Mouse (Mus musculus) midbrain, embryonic 14.5 days (tissue): ENCODE measurements around the gene Fra10ac1. TPM values are rescaled to one million over a fixed set of nuclear protein-coding genes. Genes with fewer than 3 reads are reported as not detected.
A peak's percentile ranks its signal among the peaks of the same experiment; 100 is the strongest.

Source experiments
- ATAC-seq: fragments of 200-750 bp; cut with Nextera tagmentation; 2 replicates; pipeline ENCODE4 v1.8.0; 2017; ENCODE audit warnings: moderate number of reproducible peaks, moderate library complexity; ENCODE audit not compliant: low FRiP score, low TSS enrichment
- DNase-seq: peaks from one replicate; pipeline ENCODE4 v3.0.0-alpha.2; 2015
- H3K27ac ChIP-seq: fragments of 300-500 bp; sonication (generic); replicated peaks from 2 replicates; pipeline ENCODE4 v1.5.1; 2014; ENCODE audit warnings: mild to moderate bottlenecking, low read depth, low read length, moderate library complexity
- H3K27me3 ChIP-seq: fragments of 300-500 bp; sonication (generic); 2 replicates; pipeline ENCODE4 v1.6.1; 2014; ENCODE audit warnings: low read length, control low read depth, mixed read lengths; ENCODE audit not compliant: control insufficient read depth, insufficient read depth
- H3K36me3 ChIP-seq: fragments of 300-500 bp; sonication (generic); 2 replicates; pipeline ENCODE4 v1.6.1; 2014; ENCODE audit warnings: low read length, control low read depth; ENCODE audit not compliant: control insufficient read depth, insufficient read depth
- H3K4me1 ChIP-seq: fragments of 300-500 bp; sonication (generic); 2 replicates; pipeline ENCODE4 v1.6.1; 2014; ENCODE audit warnings: mild to moderate bottlenecking, antibody characterized with exemption, low read length, control low read depth; ENCODE audit not compliant: control insufficient read depth, insufficient read depth
- H3K4me2 ChIP-seq: fragments of 300-500 bp; sonication (generic); 2 replicates; pipeline ENCODE4 v1.6.1; 2014; ENCODE audit warnings: mild to moderate bottlenecking, low read length, moderate library complexity
- H3K4me3 ChIP-seq: fragments of 300-500 bp; sonication (generic); replicated peaks from 2 replicates; pipeline ENCODE4 v1.5.1; 2014; ENCODE audit warnings: low read depth, low read length
- H3K9ac ChIP-seq: fragments of 300-500 bp; sonication (generic); replicated peaks from 2 replicates; pipeline ENCODE4 v1.6.1; 2014; ENCODE audit warnings: mild to moderate bottlenecking, low read length, moderate library complexity
- H3K9me3 ChIP-seq: fragments of 300-500 bp; sonication (generic); 2 replicates; pipeline ENCODE4 v1.6.1; 2016; ENCODE audit warnings: low read length, control low read depth, mixed read lengths; ENCODE audit not compliant: control insufficient read depth
- WGBS: fragments of 180-500 bp; shearing (Covaris S2); extraction: QIAGEN DNeasy Blood & Tissue Kit; methylation state at CpG from one replicate; pipeline ENCODE4 v1.1.7; 2014; 5-methylcytosine and 5-hydroxymethylcytosine counted together
- polyA plus RNA-seq: library from polyadenylated mRNA; unstranded; fragments of >200 nt; fragmentation: Nextera tagmentation; extraction: Ambion mirVana; gene quantifications from 2 replicates; pipeline ENCODE4 v1.2.1, GENCODE M21; 2014

The Fra10ac1 gene
- polyA plus RNA-seq, 1 experiment from 2014 or later = 41.0 TPM

GRCm38 (mm10) chr19:38217696-38218095 lies 6.3 kb downstream of the Fra10ac1 start:
- ATAC-seq (no peak), DNase-seq (no peak)
- H3K9ac ChIP-seq = no peak overlapping the region
- no peaks in the 10 kb centered on the region for H3K9me3 ChIP-seq
- no peak overlapping the region for H3K4me2 ChIP-seq
- peaks cover under 1% of the 10 kb centered on the region; the same call in 1 of the 2 replicates for H3K4me1 ChIP-seq
- H3K27ac ChIP-seq = no peak overlapping the region
- WGBS = 96% methylated on average over 3 of the region's 3 CpGs
- no peaks in the 10 kb centered on the region for H3K27me3 ChIP-seq
- no peak overlapping the region for H3K4me3 ChIP-seq
- 0 out of 2 replicates have a peak, but pooled peaks cover 10% of the 10 kb centered on the region for H3K36me3 ChIP-seq

GRCm38 (mm10) chr19:38206669-38207068 lies 17.3 kb downstream of the Fra10ac1 start:
- no peak overlapping the region for H3K4me2 ChIP-seq
- no peaks in the 10 kb centered on the region for H3K27me3 ChIP-seq
- peaks cover 7% of the 10 kb centered on the region for H3K36me3 ChIP-seq
- 41% methylated on average over 9 of the region's 9 CpGs for WGBS
- DNase-seq = peak; percentile 72
- H3K9ac ChIP-seq = no peak overlapping the region
- no peak overlapping the region for H3K4me3 ChIP-seq
- H3K27ac ChIP-seq = no peak overlapping the region
- ATAC-seq = no peak; the same call in 1 of the 2 replicates
- no peaks in the 10 kb centered on the region for H3K4me1 ChIP-seq
- H3K9me3 ChIP-seq = no peaks in the 10 kb centered on the region; the same call in 1 of the 2 replicates

GRCm38 (mm10) chr19:38198731-38199130 lies 25.2 kb downstream of the Fra10ac1 start:
- 90% methylated on average over 5 of the region's 5 CpGs for WGBS
- Histone ChIP-seq H3K27ac (no peak overlapping the region), H3K4me1 (no peaks in the 10 kb centered on the region), H3K9ac (no peak overlapping the region), H3K27me3 (no peaks in the 10 kb centered on the region), H3K9me3 (no peaks in the 10 kb centered on the region), H3K36me3 (peaks cover 4% of the 10 kb centered on the region; the same call in 1 of the 2 replicates), H3K4me3 (no peak overlapping the region), H3K4me2 (no peak overlapping the region)
- DNase-seq = peak; percentile 67
- no peak for ATAC-seq

- no peak overlapping the region for H3K4me2 ChIP-seq
- no peak overlapping the region for H3K9ac ChIP-seq
- DNase-seq = no peak
- H3K4me1 ChIP-seq = no peaks in the 10 kb centered on the region
- no peaks in the 10 kb centered on the region for H3K9me3 ChIP-seq
- H3K27ac ChIP-seq = no peak overlapping the region
- no peak overlapping the region for H3K4me3 ChIP-seq
- no peaks in the 10 kb centered on the region for H3K27me3 ChIP-seq
- 92% methylated on average over 4 of the region's 4 CpGs for WGBS
- peaks cover 4% of the 10 kb centered on the region; the same call in 1 of the 2 replicates for H3K36me3 ChIP-seq
- no peak for ATAC-seq
Observed at GRCm38 (mm10) chr19:38195245-38195644, 28.7 kb downstream of the Fra10ac1 start.

- no peaks in the 10 kb centered on the region for H3K9me3 ChIP-seq
- ATAC-seq (no peak), DNase-seq (no peak)
- no peaks in the 10 kb centered on the region for H3K27me3 ChIP-seq
- no peak overlapping the region for H3K4me2 ChIP-seq
- WGBS = 83% methylated on average over 5 of the region's 5 CpGs
- H3K4me3 ChIP-seq = no peak overlapping the region
- H3K36me3 ChIP-seq = peaks cover 26% of the 10 kb centered on the region
- no peaks in the 10 kb centered on the region for H3K4me1 ChIP-seq
- H3K27ac ChIP-seq = no peak overlapping the region
- H3K9ac ChIP-seq = no peak overlapping the region
Observed at GRCm38 (mm10) chr19:38191446-38191845, 32.5 kb downstream of the Fra10ac1 start.

- H3K9ac ChIP-seq = no peak overlapping the region
- peaks cover 28% of the 10 kb centered on the region for H3K36me3 ChIP-seq
- DNase-seq (no peak), ATAC-seq (no peak)
- H3K9me3 ChIP-seq = no peaks in the 10 kb centered on the region
- no peak overlapping the region for H3K4me2 ChIP-seq
- H3K27ac ChIP-seq = no peak overlapping the region
- no peaks in the 10 kb centered on the region for H3K27me3 ChIP-seq
- no peak overlapping the region for H3K4me3 ChIP-seq
- 91% methylated on average over 3 of the region's 3 CpGs for WGBS
- H3K4me1 ChIP-seq = no peaks in the 10 kb centered on the region
Observed at GRCm38 (mm10) chr19:38190606-38191005, 33.4 kb downstream of the Fra10ac1 start.

GRCm38 (mm10) chr19:38187345-38187680 lies 36.6 kb downstream of the Fra10ac1 start:
- no peaks in the 10 kb centered on the region for H3K4me1 ChIP-seq
- H3K27me3 ChIP-seq = no peaks in the 10 kb centered on the region
- no peak overlapping the region for H3K4me2 ChIP-seq
- no peaks in the 10 kb centered on the region for H3K9me3 ChIP-seq
- H3K36me3 ChIP-seq = peaks cover 24% of the 10 kb centered on the region; the same call in 1 of the 2 replicates
- H3K9ac ChIP-seq = no peak overlapping the region
- ATAC-seq (no peak), DNase-seq (no peak)
- H3K27ac ChIP-seq = no peak overlapping the region
- 94% methylated on average over 2 of the region's 2 CpGs for WGBS
- no peak overlapping the region for H3K4me3 ChIP-seq

- Histone ChIP-seq H3K36me3 (peaks cover 24% of the 10 kb centered on the region; the same call in 1 of the 2 replicates), H3K27me3 (no peaks in the 10 kb centered on the region), H3K9ac (no peak overlapping the region), H3K27ac (no peak overlapping the region), H3K4me2 (no peak overlapping the region), H3K4me3 (no peak overlapping the region), H3K9me3 (no peaks in the 10 kb centered on the region), H3K4me1 (no peaks in the 10 kb centered on the region)
- DNase-seq = no peak
- no peak for ATAC-seq
- WGBS = 94% methylated on average over 5 of the region's 5 CpGs
Observed at GRCm38 (mm10) chr19:38186631-38187344, 37.2 kb downstream of the Fra10ac1 start.

- H3K27me3 ChIP-seq = no peaks in the 10 kb centered on the region
- H3K27ac ChIP-seq = no peak overlapping the region
- H3K4me2 ChIP-seq = no peak overlapping the region
- no peak for ATAC-seq
- no peaks in the 10 kb centered on the region for H3K36me3 ChIP-seq
- H3K4me3 ChIP-seq = no peak overlapping the region
- WGBS = 95% methylated on average over 9 of the region's 9 CpGs
- DNase-seq = no peak
- H3K9ac ChIP-seq = no peak overlapping the region
- H3K4me1 ChIP-seq = no peaks in the 10 kb centered on the region
- no peaks in the 10 kb centered on the region for H3K9me3 ChIP-seq
Observed at GRCm38 (mm10) chr19:38179675-38180074, 44.3 kb downstream of the Fra10ac1 start.
